Mouse (Mus musculus) cerebellum, postnatal 4 days (tissue): ENCODE data around the gene Nfyc.

ENCODE experiments used
- DNase-seq, 2 experiments: peaks; one replicate each; pipeline ENCODE4 v3.0.0; 2022; ENCODE audit warnings: low spot score in 2 of 2, mixed read lengths in 1 of 2

Nfyc gene

DNA sequence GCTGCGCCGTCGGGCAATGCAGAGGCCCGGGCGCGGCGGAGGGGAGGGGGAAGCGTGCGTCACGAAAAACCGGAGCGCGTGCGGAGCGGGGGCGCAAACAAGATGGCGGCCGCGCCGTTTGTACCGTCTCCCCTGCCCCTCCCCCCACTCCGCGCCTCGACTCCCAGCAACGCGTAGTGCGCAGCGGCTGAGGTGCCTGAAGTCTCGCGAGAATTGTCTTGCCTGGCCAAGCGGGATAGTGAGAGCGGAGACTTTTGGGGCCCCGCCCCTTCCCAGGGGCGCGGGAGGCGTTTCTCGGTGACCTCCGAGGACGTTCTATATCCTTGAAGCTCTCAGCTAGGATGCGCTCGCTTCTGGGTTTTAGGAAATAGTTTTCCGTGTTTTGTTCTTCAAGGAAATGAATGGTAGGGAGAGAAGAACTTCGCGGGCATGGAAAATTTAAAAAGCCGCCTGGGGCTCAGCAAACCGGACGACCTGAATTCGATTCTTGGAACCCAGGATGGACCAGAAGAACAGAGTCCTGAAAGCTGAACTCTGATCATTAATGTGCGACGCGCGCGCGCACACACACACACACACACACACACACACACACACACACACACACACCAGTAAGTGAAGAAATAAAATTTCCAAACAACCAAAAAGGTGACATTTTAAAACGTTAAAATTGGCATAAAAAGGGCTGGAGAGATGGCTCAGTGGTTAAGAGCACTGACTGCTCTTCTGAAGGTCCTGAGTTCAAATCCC lies 5.6 kb downstream of the Nfyc start:
- peak; percentile 96 to 98 for DNase-seq

- peak; percentile 95 to 98 for DNase-seq
These were observed 6.2 kb downstream of the Nfyc start for GRCm38 (mm10) chr4:120825100-120825553.

DNA sequence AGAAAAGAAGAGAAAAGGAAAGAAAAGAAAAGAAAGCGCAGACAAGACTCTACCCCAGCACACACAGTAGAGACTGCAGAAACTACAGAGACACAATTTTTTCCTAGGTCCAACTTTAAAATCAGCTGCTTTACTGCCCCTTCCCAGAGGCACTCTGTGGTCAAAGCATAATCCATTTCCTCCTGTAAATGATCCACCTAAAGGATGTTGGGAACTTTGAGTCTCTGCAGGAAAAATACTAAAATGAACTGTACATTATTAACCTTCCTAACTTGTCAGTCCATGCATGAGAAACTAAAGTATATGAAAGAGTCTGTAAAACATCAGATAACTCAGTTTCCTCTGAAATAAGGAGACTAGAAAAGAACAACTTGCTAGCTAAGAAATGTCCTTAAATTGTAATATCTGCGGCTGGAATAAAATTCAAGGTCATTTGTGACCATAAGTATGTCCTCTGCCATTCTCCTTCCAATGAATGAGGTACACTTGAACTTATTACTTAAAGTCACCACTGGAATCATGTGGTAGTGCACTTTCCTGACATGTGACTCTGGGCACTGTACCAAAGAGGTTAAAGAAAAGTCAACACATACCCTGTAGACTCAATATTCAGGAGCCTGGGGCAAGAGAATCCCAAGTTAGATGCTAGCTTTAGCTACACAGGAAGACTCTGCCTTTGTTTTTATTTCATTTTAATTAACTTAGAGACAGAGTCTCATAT lies 9.0 kb downstream of the Nfyc start:
- DNase-seq, result no peak

- no peak for DNase-seq
These were observed 11.5 kb downstream of the Nfyc start for GRCm38 (mm10) chr4:120819871-120820270.

DNA sequence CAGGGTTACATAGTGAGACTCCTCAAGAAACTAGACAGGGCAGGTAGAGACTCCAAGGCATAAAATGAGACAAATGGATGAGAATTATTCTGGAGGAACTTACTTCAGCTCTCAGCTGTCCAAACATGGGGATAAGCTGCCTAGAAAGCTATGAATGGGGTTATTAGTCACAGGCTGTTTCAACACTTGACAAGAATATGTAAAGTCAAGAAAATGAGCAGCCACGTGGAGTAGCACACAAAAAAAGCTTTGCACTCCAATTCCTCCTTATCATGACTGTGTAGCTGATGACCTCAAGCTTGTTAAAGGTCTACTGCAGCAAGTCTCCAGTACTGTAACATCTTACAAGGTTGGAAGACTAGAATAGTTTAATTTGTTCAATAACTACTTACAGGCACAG lies 12.1 kb downstream of the Nfyc start:
- DNase-seq, result no peak

DNA sequence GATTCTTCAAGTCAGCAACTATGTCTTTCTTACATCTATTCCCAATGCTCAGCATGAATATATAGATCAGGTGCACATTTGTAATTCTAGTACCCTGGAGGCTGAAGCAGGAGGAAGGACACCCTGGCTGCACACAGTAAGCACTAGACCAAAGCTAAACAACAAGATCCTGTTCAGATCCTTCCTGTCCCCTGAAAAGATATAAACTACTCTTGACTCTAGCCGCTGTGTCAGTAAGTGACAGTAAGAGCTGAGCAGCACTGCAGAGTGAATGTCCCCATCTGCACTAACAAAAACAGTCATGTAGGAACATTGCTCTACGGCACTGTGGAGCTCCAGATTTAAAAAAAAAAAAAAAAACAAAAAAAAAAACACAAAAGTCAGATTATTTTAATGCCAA lies 13.4 kb downstream of the Nfyc start:
- DNase-seq, result no peak

GRCm38 (mm10) chr4:120817002-120817774 lies 14.2 kb downstream of the Nfyc start:
- DNase-seq, result no peak

DNA sequence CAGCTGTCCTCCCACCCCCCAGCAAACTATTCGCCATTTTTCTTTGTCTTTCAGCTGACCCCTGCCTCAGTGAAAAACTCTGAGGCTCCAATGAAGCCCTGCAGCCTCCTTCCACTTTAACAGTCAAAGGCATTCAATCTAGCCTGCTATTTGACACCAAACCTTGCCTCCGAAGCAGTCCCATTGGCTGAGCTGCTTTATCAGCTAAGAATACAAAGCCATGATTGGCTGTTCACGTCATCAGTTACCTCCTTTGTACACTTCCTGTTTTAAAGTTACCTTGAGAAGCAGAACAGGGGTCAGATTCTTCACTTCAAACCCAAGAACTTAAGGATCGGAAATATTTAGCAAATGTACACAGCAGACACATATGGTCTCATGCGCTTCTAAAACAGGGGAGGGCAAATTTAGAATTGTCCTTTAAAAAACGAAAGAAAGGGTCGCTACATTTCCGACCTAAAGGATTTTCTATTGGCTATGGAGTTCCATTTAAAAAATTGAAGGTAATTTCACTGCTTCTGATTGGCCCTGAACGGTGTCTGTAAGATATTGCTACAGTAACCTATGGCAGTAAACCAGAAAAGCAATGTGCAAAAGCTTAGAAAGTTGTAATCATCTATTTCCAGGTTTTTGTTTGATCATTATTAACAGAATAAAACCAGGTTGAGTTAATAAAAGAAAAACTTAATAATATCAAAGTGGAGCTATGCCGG lies 15.6 kb downstream of the Nfyc start:
- DNase-seq, result peak in 1 of 2 experiments; percentile 57

GRCm38 (mm10) chr4:120815163-120815562 lies 16.2 kb downstream of the Nfyc start:
- no peak for DNase-seq

DNA sequence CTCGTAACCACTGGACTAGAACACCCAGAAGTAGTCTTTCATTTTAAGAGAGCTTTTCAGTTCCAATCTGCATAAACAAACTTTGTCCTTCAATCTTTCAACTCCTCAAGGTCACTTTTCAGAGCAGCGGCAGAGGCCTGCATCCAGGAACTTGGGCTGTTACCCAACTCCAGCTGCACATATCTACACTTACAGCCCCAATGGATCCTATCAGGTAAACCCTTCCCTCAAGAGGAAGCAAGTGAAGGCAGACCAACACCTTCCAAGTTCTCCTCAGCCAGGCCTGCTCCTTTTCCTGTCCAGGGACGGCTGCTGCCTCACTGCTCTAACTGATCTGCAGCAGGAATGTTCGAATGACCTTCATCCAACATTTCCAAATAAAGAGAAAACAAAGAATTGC lies 17.2 kb downstream of the Nfyc start:
- DNase-seq, result no peak

- no peak for DNase-seq
These were observed 17.6 kb downstream of the Nfyc start for GRCm38 (mm10) chr4:120813762-120814161.

- DNase-seq, result no peak
These were observed 25.6 kb downstream of the Nfyc start for GRCm38 (mm10) chr4:120805816-120806215.

DNA sequence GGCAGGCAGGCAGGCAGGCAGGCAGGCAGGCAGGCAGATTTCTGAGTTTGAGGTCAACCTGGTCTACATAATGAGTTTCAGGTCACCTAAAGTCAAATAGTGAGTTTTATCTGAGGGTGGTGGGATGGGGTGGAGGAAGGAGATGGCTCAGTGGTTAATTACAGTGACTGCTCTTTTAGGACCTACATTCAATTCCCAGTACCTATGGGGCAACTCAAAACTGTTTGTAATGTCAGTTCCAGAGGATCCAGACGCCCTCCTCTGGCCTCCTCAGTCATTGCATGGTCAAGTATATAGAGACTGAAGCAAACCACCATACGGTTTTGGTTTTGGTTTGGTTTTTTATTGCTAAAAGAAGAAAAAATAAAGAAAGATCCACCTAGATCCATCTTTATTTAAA lies 29.9 kb downstream of the Nfyc start:
- no peak for DNase-seq

GRCm38 (mm10) chr4:120800691-120801090 lies 30.7 kb downstream of the Nfyc start:
- no peak for DNase-seq

- DNase-seq, result no peak
These were observed 31.6 kb downstream of the Nfyc start for GRCm38 (mm10) chr4:120799680-120800166.

DNA sequence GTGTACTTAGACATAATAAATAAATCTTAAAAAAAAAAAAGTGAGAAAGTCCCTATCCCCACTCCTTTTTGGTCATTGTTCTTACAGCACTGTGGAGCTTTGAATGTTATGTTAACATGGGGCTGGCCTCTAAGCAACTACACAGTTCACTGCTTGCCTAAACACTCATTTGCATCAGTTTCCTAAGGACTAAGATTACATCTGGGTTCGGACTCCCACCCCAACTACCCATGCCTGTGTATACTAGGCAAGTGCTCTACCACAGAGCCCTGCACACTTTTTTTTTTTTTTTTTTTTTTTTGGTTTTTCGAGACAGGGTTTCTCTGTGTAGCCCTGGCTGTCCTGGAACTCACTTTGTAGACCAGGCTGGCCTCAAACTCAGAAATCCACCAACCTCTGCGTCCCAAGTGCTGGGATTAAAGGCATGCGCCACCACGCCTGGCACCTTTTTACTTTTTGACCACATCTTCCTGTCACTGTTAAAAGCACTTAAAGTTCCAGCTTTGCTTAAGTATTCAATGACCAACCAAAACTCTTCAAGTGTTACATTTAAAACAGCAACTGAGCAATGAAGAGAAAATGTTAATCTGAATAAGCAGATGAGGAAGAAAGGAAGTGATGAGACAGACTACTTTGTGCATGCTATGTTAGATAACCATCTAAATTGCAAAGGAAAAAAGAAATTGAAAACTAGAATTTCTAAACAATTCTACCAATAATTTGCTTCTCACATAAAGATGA lies 33.2 kb downstream of the Nfyc start:
- no peak for DNase-seq

DNA sequence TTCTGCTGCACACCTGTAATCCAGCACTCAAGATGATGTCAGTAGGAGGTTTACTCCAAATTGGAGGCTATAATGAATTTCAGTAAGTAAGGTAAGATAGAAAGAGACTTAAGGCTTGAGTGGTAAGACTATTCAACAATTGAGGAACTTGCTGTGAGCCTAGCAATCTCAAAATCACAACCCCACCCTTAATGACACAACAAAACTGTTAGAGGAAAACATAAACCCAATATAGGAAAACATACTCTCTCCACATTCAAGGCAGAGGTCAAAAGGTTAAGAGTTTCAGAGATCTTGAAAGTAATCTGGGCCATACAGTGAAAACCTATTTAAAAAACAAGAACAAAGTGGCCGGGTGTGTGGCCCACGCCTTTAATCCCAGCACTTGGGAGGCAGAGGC lies 34.7 kb downstream of the Nfyc start:
- no peak for DNase-seq

DNA sequence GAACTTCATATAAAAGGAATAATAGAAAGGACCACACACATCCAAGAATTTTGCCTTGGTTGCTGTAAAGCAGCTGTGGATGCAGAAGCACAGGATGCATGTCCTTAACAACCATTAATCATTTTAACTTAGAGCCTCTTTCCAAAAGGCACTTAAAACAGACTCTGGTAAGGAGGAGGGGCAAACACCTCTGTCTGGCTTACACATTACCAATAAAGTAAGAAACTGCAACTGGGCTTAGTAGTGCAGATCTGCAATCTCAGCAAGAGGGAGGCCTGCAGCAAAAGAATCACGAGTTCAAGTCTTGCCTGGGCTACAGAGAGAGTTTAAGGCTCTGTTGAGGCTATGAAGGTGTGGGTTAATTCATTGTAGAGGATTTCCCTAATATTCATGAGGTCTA lies 35.7 kb downstream of the Nfyc start:
- no peak for DNase-seq

- DNase-seq, result no peak
These were observed 38.5 kb downstream of the Nfyc start for GRCm38 (mm10) chr4:120792918-120793317.

GRCm38 (mm10) chr4:120790027-120790426 lies 41.3 kb downstream of the Nfyc start:
- no peak for DNase-seq

DNA sequence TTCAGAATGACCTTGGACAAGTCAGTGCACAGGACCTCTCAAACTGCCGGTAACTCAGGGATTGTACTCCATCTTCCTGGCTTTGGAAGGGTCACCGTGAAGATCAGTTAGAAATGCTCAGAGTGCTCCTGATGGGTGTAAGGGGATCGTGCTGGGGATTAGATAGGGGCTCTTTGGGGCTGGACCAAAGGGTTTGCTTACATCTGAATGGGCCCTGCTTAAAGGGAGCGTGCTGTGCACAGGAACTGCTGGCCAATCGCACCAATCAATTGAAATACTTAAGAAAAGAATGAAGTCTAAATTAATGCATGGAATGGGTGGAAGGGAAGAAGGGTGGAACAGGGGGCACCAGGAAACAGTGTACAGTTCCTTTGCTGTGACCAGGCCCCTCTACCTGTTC lies 75.6 kb downstream of the Nfyc start:
- no peak for DNase-seq
